Mouse (Mus musculus) embryonic facial prominence, embryonic 14.5 days (tissue): ENCODE data around the gene Fat2. TPM values are rescaled to one million over a fixed set of nuclear protein-coding genes. Genes with fewer than 3 reads are reported as not detected.

ENCODE experiments used
- ATAC-seq: fragments of 200-750 bp; cut with Nextera tagmentation; 2 replicates; pipeline ENCODE4 v1.8.0; 2017; ENCODE audit warnings: low read depth, moderate number of reproducible peaks, moderate TSS enrichment
- DNase-seq: peaks from one replicate; pipeline ENCODE4 v3.0.0-alpha.2; 2015; ENCODE audit warnings: low spot score
- H3K27ac ChIP-seq: fragments of 300-500 bp; sonication (generic); replicated peaks from 2 replicates; pipeline ENCODE4 v1.5.1; 2014; ENCODE audit warnings: low read depth, mild to moderate bottlenecking, low read length, moderate library complexity
- H3K27me3 ChIP-seq: fragments of 300-500 bp; sonication (generic); replicated peaks from 2 replicates; pipeline ENCODE4 v1.6.1; 2014; ENCODE audit warnings: low read length; ENCODE audit not compliant: control insufficient read depth, insufficient read depth
- H3K36me3 ChIP-seq: fragments of 300-500 bp; sonication (generic); 2 replicates; pipeline ENCODE4 v1.6.1; 2014; ENCODE audit warnings: low read length, mixed read lengths; ENCODE audit not compliant: control insufficient read depth, insufficient read depth
- H3K4me1 ChIP-seq: fragments of 300-500 bp; sonication (generic); 2 replicates; pipeline ENCODE4 v1.6.1; 2014; ENCODE audit warnings: antibody characterized with exemption, low read length; ENCODE audit not compliant: control insufficient read depth, insufficient read depth
- H3K4me2 ChIP-seq: fragments of 300-500 bp; sonication (generic); 2 replicates; pipeline ENCODE4 v1.6.1; 2014; ENCODE audit warnings: low read depth, mild to moderate bottlenecking, low read length, moderate library complexity, mixed read lengths
- H3K4me3 ChIP-seq: fragments of 300-500 bp; sonication (generic); 2 replicates; pipeline ENCODE4 v1.5.1; 2014; ENCODE audit warnings: low read depth, mild to moderate bottlenecking, low read length
- H3K9ac ChIP-seq: fragments of 300-500 bp; sonication (generic); 2 replicates; pipeline ENCODE4 v1.6.1; 2014; ENCODE audit warnings: low read depth, mild to moderate bottlenecking, low read length, moderate library complexity, mixed read lengths
- H3K9me3 ChIP-seq: fragments of 300-500 bp; sonication (generic); 2 replicates; pipeline ENCODE4 v1.6.1; 2016; ENCODE audit warnings: low read length; ENCODE audit not compliant: control insufficient read depth
- WGBS: fragments of 180-500 bp; shearing (Covaris S2); extraction: QIAGEN DNeasy Blood & Tissue Kit; methylation state at CpG from one replicate; pipeline ENCODE4 v1.1.7; 2014; 5-methylcytosine and 5-hydroxymethylcytosine counted together
- polyA plus RNA-seq: library from polyadenylated mRNA; unstranded; fragments of >200 nt; fragmentation: Nextera tagmentation; extraction: Ambion mirVana; gene quantifications from 2 replicates; pipeline ENCODE4 v1.2.1, GENCODE M21; 2014

The Fat2 gene
- polyA plus RNA-seq, 1 experiment from 2014 or later, result 1.5 TPM

- WGBS, result 67% methylated on average over 6 of the region's 6 CpGs
- H3K27ac ChIP-seq, result no peak overlapping the region
These were observed 128.2 kb downstream of the Fat2 start for GRCm38 (mm10) chr11:55208001-55208690.

GRCm38 (mm10) chr11:55204602-55205001 lies 131.8 kb downstream of the Fat2 start:
- H3K4me2 ChIP-seq, result peak overlapping the region; percentile 97
- H3K4me3 ChIP-seq, result peak overlapping the region; percentile 82
- no peaks in the 10 kb centered on the region for H3K27me3 ChIP-seq
- no peak overlapping the region for H3K27ac ChIP-seq
- DNase-seq (no peak), ATAC-seq (peak; percentile 56)
- peak overlapping the region; percentile 79 for H3K9ac ChIP-seq
- no peaks in the 10 kb centered on the region for H3K36me3 ChIP-seq
- H3K9me3 ChIP-seq, result no peaks in the 10 kb centered on the region
- 0 out of 2 replicates have a peak, but pooled peaks cover 3% of the 10 kb centered on the region for H3K4me1 ChIP-seq
- 5% methylated on average over 17 of the region's 17 CpGs for WGBS

More at GRCm38 (mm10) chr11:55208001-55208690, 128.2 kb downstream of the Fat2 start:
- DNase-seq (no peak), ATAC-seq (no peak)
- no peaks in the 10 kb centered on the region for H3K36me3 ChIP-seq
- H3K27me3 ChIP-seq, result no peaks in the 10 kb centered on the region
- H3K4me2 ChIP-seq, result no peak overlapping the region
- H3K4me3 ChIP-seq, result no peak overlapping the region
- no peak overlapping the region for H3K9ac ChIP-seq
- no peaks in the 10 kb centered on the region for H3K9me3 ChIP-seq
- 0 out of 2 replicates have a peak, but pooled peaks cover 3% of the 10 kb centered on the region for H3K4me1 ChIP-seq

GRCm38 (mm10) chr11:55204159-55204596 lies 132.2 kb downstream of the Fat2 start, which contains the start of gene Slc36a1:
TSS of gene Slc36a1 (plus strand) at chr11:55204350.
- Histone ChIP-seq H3K9ac (peak within 1 kb of the TSS; percentile 79), H3K27ac (no peak within 1 kb of the TSS), H3K4me2 (peak within 1 kb of the TSS; percentile 97), H3K4me1 (0 out of 2 replicates have a peak, but pooled peaks cover 3% of the 10 kb centered on the region), H3K36me3 (no peaks in the 10 kb centered on the region), H3K9me3 (no peaks in the 10 kb centered on the region), H3K27me3 (no peaks in the 10 kb centered on the region), H3K4me3 (peak within 1 kb of the TSS; percentile 82)
- DNase-seq (peak; percentile 96), ATAC-seq (peak; percentile 93)
- WGBS, result under 1% methylated on average over 19 of the region's 31 CpGs

Other genes with a start within 250 kb of the Fat2 start
- gene Gm2a, start 238.4 kb downstream of the Fat2 start, polyA plus RNA-seq, result 28.2 and 30.3 TPM in 2 replicates
- not detected in 2 replicates for gene Slc36a3, start 184.9 kb downstream of the Fat2 start, polyA plus RNA-seq
- gene Slc36a2, start 151.5 kb downstream of the Fat2 start, polyA plus RNA-seq, result 3.3 and 6.3 TPM in 2 replicates
- gene Slc36a1, start 132.2 kb downstream of the Fat2 start, polyA plus RNA-seq, result 2.3 and 2.6 TPM in 2 replicates
- gene Sparc, start 86.6 kb upstream of the Fat2 start, polyA plus RNA-seq, result 2,713 and 3,340 TPM in 2 replicates
- gene Atox1, start 124.7 kb upstream of the Fat2 start, polyA plus RNA-seq, result 409 and 416 TPM in 2 replicates
- 147 and 171 TPM in 2 replicates for gene G3bp1, start 133.1 kb upstream of the Fat2 start, polyA plus RNA-seq